Mouse (Mus musculus): Measurements from ENCODE around the gene Mrm2. TPM values are rescaled to one million over a fixed set of nuclear protein-coding genes. Genes with fewer than 3 reads are reported as not detected.

Gene Mrm2
- polyA plus RNA-seq (2016; fragmentation: Nextera tagmentation; extraction: Ambion mirVana): 18.9 and 20.9 TPM in 2 replicates

DNA sequence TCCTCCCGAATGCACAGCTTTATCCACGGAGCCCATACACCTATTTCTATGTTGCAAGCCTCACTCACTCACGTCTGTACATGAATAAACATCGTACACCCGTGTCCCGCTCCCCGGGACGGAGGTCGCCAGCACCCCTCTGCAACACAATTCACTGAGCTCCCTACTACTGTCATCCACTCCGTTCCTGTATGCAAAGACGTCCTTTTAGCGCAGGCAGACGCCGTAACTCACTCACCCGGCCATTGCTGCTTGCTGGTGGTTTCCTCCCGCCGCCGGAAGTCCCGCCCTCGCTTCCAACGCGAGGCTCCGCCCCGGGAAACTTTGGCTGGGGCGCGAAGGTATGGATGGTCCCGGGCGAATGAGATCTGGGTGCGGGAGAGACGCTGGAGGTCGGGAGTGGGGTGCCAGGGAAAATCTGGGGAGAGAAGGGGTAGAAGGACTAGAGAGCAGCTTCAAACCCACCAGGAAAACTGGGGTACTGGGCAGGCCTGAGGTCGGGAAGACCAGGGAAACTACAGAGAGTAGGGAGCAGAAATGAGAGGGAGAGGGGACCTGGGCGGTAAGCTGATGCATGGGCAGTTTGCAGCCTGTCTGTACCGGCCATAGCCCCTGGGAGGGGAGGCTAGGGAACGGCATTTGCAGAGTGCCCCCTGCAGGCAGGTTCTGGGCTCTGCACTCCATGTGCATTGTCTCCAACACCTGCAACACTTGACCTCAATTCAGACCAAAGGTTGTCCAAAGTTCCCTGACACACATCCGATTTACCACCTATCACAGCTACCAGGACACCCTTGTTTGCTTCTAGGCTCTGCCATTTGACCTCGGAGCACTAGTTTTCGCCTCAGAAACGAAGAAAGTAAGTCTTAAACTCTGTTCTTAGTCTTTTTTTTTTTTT is at the start of gene Mrm2:
Gene Mrm2, minus strand, starts transcription at position 284 of the 898 bp plus-strand sequence.
- ATAC-seq (ENCODE audit: low FRiP score): peak; percentile 71
- under 1% methylated on average over 39 of the region's 39 CpGs for WGBS
- peak within 1 kb of the TSS; percentile 71 for H3K4me3 ChIP-seq
- peaks cover 23% of the 10 kb centered on the region for H3K36me3 ChIP-seq
- peaks cover 18% of the 10 kb centered on the region for H3K4me1 ChIP-seq
- peak within 1 kb of the TSS; percentile 80 for H3K9ac ChIP-seq
- peak within 1 kb of the TSS; percentile 86 for H3K4me2 ChIP-seq (replicated peaks)
- H3K9me3 ChIP-seq (replicated peaks): no peaks in the 10 kb centered on the region
- no peaks in the 10 kb centered on the region for H3K27me3 ChIP-seq
- peak within 1 kb of the TSS; percentile 81 for H3K27ac ChIP-seq

DNA sequence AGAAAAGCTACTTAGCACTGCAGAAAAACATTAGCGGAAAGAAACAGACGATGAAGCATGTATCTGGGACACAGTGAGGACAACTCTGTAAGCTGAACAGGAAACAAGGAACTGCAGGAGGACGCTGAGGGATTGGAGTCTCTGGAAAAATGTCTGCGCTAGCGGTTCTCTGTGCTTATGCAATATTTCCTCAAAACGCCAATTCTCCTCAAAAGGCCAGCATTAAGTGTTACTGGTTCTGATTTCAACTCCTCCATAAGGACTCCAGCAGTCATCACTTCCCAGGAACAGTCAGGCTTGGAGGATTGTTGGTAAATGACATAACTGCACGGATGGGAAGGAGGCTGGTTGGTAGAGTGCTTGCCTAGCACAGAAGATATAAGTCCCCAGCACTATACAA is 49.5 kb upstream of the Mrm2 start:
- no peaks in the 10 kb centered on the region for H3K9me3 ChIP-seq (replicated peaks)
- H3K27ac ChIP-seq: no peak overlapping the region
- H3K9ac ChIP-seq: no peak overlapping the region
- H3K36me3 ChIP-seq: no peaks in the 10 kb centered on the region
- no peak overlapping the region for H3K4me3 ChIP-seq
- no peak for ATAC-seq (ENCODE audit: low FRiP score)
- H3K4me1 ChIP-seq: peaks cover 12% of the 10 kb centered on the region; the same call in 1 of the 2 replicates
- no peak overlapping the region for H3K4me2 ChIP-seq (replicated peaks)
- no peaks in the 10 kb centered on the region for H3K27me3 ChIP-seq
- whole genome bisulfite sequencing: 94% methylated on average over 7 of the region's 7 CpGs

- no peaks in the 10 kb centered on the region for H3K36me3 ChIP-seq
- no peak overlapping the region for H3K9ac ChIP-seq
- WGBS: 80% methylated on average over 6 of the region's 6 CpGs
- no peak overlapping the region for H3K27ac ChIP-seq
- no peaks in the 10 kb centered on the region for H3K27me3 ChIP-seq
- peaks cover 9% of the 10 kb centered on the region; the same call in 1 of the 2 replicates for H3K4me1 ChIP-seq
- no peak overlapping the region for H3K4me2 ChIP-seq (replicated peaks)
- no peaks in the 10 kb centered on the region for H3K9me3 ChIP-seq (replicated peaks)
- H3K4me3 ChIP-seq: no peak overlapping the region
- no peak for ATAC-seq (ENCODE audit: low FRiP score)
These were observed 47.6 kb upstream of the Mrm2 start for GRCm38 (mm10) chr5:140379299-140379698.

- Histone ChIP-seq H3K9me3 (replicated peaks) (no peaks in the 10 kb centered on the region), H3K4me2 (replicated peaks) (no peak overlapping the region), H3K9ac (no peak overlapping the region), H3K27me3 (no peaks in the 10 kb centered on the region), H3K36me3 (no peaks in the 10 kb centered on the region), H3K4me3 (no peak overlapping the region), H3K27ac (no peak overlapping the region), H3K4me1 (0 out of 2 replicates have a peak, but pooled peaks cover 2% of the 10 kb centered on the region)
- 95% methylated on average over 6 of the region's 6 CpGs for WGBS
- no peak for ATAC-seq (ENCODE audit: low FRiP score)
These were observed 46.6 kb upstream of the Mrm2 start for GRCm38 (mm10) chr5:140378121-140378853.

DNA sequence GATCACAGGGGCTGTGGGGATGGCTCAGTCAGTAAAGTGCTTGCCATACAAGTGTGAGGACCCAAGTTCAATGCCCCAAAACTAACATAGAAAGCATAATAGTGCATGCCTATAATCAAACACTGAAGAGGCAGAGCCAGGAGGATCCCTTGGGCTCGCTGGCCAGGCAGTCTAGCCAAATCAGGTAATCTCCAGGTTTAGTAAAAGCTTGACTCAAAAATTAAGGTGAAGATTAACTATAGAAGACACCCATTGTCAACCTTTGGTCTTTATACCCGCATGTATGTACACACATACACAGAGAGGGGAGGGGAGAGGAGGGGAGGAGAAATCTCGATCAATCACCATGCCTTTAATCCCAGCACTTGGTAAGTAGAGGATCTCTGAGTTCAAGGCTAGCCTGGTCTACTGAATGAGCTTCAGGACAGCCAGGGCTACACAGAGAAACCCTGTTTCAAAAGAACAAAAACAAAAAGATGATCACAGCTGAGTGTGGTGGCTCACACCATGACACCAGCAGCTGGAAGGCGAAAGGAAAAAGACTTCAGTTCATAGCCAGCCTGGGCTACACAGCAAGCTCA is 43.6 kb upstream of the Mrm2 start:
- 91% methylated on average over 4 of the region's 4 CpGs for WGBS
- H3K9me3 ChIP-seq (replicated peaks): no peaks in the 10 kb centered on the region
- no peaks in the 10 kb centered on the region for H3K27me3 ChIP-seq

GRCm38 (mm10) chr5:140374226-140374625 is 42.5 kb upstream of the Mrm2 start:
- no peaks in the 10 kb centered on the region for H3K9me3 ChIP-seq (replicated peaks)
- no peak overlapping the region for H3K9ac ChIP-seq
- H3K36me3 ChIP-seq: no peaks in the 10 kb centered on the region
- H3K4me2 ChIP-seq (replicated peaks): no peak overlapping the region
- H3K27me3 ChIP-seq: no peaks in the 10 kb centered on the region
- 47% methylated on average over 3 of the region's 3 CpGs for WGBS
- no peak overlapping the region for H3K27ac ChIP-seq
- H3K4me1 ChIP-seq: 0 out of 2 replicates have a peak, but pooled peaks cover 2% of the 10 kb centered on the region
- no peak for ATAC-seq (ENCODE audit: low FRiP score)
- no peak overlapping the region for H3K4me3 ChIP-seq

More for the DNA sequence above, 43.6 kb upstream of the Mrm2 start:
- no peak overlapping the region for H3K9ac ChIP-seq
- no peak overlapping the region for H3K4me2 ChIP-seq (replicated peaks)
- H3K4me3 ChIP-seq: no peak overlapping the region
- 0 out of 2 replicates have a peak, but pooled peaks cover 2% of the 10 kb centered on the region for H3K4me1 ChIP-seq
- no peak overlapping the region for H3K27ac ChIP-seq
- no peak for ATAC-seq (ENCODE audit: low FRiP score)
- H3K36me3 ChIP-seq: no peaks in the 10 kb centered on the region

DNA sequence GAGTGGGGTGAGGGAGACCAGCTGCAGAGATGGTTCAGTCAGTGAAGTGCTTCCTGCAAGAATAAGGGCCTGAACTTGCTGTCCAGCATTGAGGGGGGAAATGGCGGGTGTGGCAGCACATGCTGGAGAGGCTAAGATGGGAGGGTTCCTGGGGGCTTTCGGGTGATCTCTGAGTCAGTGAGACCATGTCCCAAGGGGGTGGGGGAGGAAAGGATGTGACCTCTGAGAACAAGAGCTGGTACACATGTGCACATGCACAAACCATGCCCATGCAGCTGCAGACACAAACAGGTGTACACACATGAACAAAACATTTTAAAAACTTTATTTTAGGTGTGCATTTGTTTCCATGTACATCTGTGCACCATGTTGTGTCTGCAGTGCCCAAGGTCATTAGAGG is 42.0 kb upstream of the Mrm2 start:
- Histone ChIP-seq H3K36me3 (no peaks in the 10 kb centered on the region), H3K27ac (no peak overlapping the region), H3K9me3 (replicated peaks) (no peaks in the 10 kb centered on the region), H3K4me2 (replicated peaks) (no peak overlapping the region), H3K4me1 (0 out of 2 replicates have a peak, but pooled peaks cover 2% of the 10 kb centered on the region), H3K9ac (no peak overlapping the region), H3K4me3 (no peak overlapping the region), H3K27me3 (no peaks in the 10 kb centered on the region)
- ATAC-seq (ENCODE audit: low FRiP score): no peak
- 88% methylated on average over 2 of the region's 2 CpGs for WGBS

DNA sequence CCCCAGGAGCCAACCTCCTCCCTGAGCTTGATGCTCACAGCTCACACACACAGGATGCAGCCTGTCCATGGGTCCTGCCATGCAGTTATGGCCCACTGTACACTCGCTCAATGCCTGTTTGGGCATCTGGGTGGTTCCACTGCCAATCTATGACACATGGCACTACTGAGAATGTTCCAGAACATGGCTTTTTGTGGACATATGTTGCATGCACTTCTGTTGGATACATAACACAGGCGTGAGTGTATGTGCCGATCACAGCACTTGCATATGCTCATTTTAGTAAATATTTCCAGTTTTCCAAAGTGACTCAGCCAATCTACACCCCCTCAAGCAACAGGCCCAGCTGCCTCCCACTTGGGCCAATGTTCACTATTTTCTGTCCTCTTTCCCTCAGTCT is 40.0 kb upstream of the Mrm2 start:
- no peaks in the 10 kb centered on the region for H3K9me3 ChIP-seq (replicated peaks)
- WGBS: 93% methylated on average over 3 of the region's 3 CpGs
- H3K4me3 ChIP-seq: no peak overlapping the region
- no peak overlapping the region for H3K27ac ChIP-seq
- no peaks in the 10 kb centered on the region for H3K27me3 ChIP-seq
- ATAC-seq (ENCODE audit: low FRiP score): no peak
- H3K4me2 ChIP-seq (replicated peaks): no peak overlapping the region
- 0 out of 2 replicates have a peak, but pooled peaks cover 2% of the 10 kb centered on the region for H3K4me1 ChIP-seq
- no peak overlapping the region for H3K9ac ChIP-seq
- no peaks in the 10 kb centered on the region for H3K36me3 ChIP-seq

- Histone ChIP-seq H3K4me1 (0 out of 2 replicates have a peak, but pooled peaks cover 2% of the 10 kb centered on the region), H3K36me3 (no peaks in the 10 kb centered on the region), H3K27ac (no peak overlapping the region), H3K27me3 (no peaks in the 10 kb centered on the region), H3K4me2 (replicated peaks) (no peak overlapping the region), H3K9ac (no peak overlapping the region), H3K9me3 (replicated peaks) (no peaks in the 10 kb centered on the region), H3K4me3 (no peak overlapping the region)
- no peak for ATAC-seq (ENCODE audit: low FRiP score)
- WGBS: 77% methylated on average over 6 of the region's 6 CpGs
These were observed 39.0 kb upstream of the Mrm2 start for GRCm38 (mm10) chr5:140370446-140371254.

DNA sequence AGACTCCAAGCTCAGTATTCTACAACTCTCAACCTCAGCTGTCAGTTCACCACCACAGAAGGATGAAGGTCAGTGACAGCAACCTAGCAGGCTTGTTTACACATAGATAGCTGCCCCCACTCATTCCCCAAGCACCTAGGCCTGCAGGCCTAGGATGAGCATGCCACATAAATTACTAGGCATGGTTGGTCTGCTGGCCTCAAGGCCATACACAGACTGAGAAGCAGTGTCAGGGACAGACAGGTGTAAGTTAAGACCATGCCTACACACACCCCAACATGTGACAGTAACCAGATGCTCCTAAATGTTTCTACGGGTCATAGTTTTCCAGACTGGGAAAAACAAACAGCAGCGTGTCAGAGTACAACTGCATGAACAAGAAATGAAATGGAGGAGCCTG is 37.8 kb upstream of the Mrm2 start:
- WGBS: 87% methylated on average over 2 of the region's 2 CpGs
- H3K27me3 ChIP-seq: no peaks in the 10 kb centered on the region
- no peaks in the 10 kb centered on the region for H3K36me3 ChIP-seq
- no peak overlapping the region for H3K4me2 ChIP-seq (replicated peaks)
- no peak overlapping the region for H3K9ac ChIP-seq
- H3K4me1 ChIP-seq: 0 out of 2 replicates have a peak, but pooled peaks cover 2% of the 10 kb centered on the region
- no peak overlapping the region for H3K27ac ChIP-seq
- no peak for ATAC-seq (ENCODE audit: low FRiP score)
- H3K4me3 ChIP-seq: no peak overlapping the region
- no peaks in the 10 kb centered on the region for H3K9me3 ChIP-seq (replicated peaks)

DNA sequence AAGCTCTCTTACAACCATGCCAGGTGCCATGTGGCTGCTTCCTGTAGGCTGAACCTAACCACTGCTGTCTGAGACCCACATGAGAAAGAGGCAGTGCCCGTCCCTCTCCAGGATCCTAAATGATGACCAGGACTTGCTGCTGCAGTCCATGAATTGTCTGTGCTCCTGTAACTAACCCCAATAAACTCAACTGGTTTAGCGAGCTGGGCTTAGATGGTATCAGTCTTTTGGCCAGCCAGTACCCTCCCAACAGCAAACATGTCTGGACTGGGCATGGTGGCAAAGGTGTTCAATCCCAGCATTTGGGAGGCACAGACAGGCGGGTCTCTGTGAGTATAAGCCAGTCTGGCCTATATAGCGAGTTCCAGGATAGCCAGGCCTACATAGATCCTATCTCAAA is 37.2 kb upstream of the Mrm2 start:
- Histone ChIP-seq H3K4me1 (0 out of 2 replicates have a peak, but pooled peaks cover 2% of the 10 kb centered on the region), H3K9me3 (replicated peaks) (no peaks in the 10 kb centered on the region), H3K27ac (no peak overlapping the region), H3K4me2 (replicated peaks) (no peak overlapping the region), H3K4me3 (no peak overlapping the region), H3K27me3 (no peaks in the 10 kb centered on the region), H3K9ac (no peak overlapping the region), H3K36me3 (no peaks in the 10 kb centered on the region)
- WGBS: 94% methylated on average over 4 of the region's 4 CpGs
- ATAC-seq (ENCODE audit: low FRiP score): no peak

Data from hindbrain, embryonic 12.5 days (tissue).